Mouse (Mus musculus) left cerebral cortex, adult 9 months (tissue): ENCODE measurements around the gene Tmem238l.
A peak's percentile ranks its signal among the peaks of the same experiment; 100 is the strongest.

Experiments
- DNase-seq, 2 experiments: peaks; one replicate each; pipeline ENCODE4 v3.0.0; 2022; ENCODE audit warnings: low spot score in 2 of 2

The Tmem238l gene

GRCm38 (mm10) chr11:66975606-66976330 is 19.3 kb downstream of the Tmem238l start:
- no peak for DNase-seq

- no peak for DNase-seq
Observed at GRCm38 (mm10) chr11:66981336-66982115, 25.1 kb downstream of the Tmem238l start.

GRCm38 (mm10) chr11:66982794-66983193 is 26.4 kb downstream of the Tmem238l start:
- no peak for DNase-seq

- no peak for DNase-seq
Observed at GRCm38 (mm10) chr11:66983422-66984164, 27.2 kb downstream of the Tmem238l start.

GRCm38 (mm10) chr11:66984165-66985135 is 28.0 kb downstream of the Tmem238l start:
- peak in 1 of 2 experiments; percentile 78 for DNase-seq

GRCm38 (mm10) chr11:66985136-66985702 is 28.8 kb downstream of the Tmem238l start:
- no peak for DNase-seq

GRCm38 (mm10) chr11:66992150-66992549 is 35.7 kb downstream of the Tmem238l start:
- no peak for DNase-seq

GRCm38 (mm10) chr11:66993674-66994073 is 37.2 kb downstream of the Tmem238l start:
- DNase-seq = no peak

- DNase-seq = no peak
Observed at GRCm38 (mm10) chr11:66996446-66996845, 40.0 kb downstream of the Tmem238l start.

- DNase-seq = peak in 1 of 2 experiments; percentile 32
Observed at GRCm38 (mm10) chr11:66998467-66999403, 42.3 kb downstream of the Tmem238l start.

- no peak for DNase-seq
Observed at GRCm38 (mm10) chr11:67000671-67001070, 44.2 kb downstream of the Tmem238l start.

- no peak for DNase-seq
Observed at GRCm38 (mm10) chr11:67001717-67002116, 45.3 kb downstream of the Tmem238l start.

GRCm38 (mm10) chr11:67002911-67003310 is 46.5 kb downstream of the Tmem238l start:
- DNase-seq = no peak

- DNase-seq = no peak
Observed at GRCm38 (mm10) chr11:67007961-67008360, 51.5 kb downstream of the Tmem238l start.

GRCm38 (mm10) chr11:67008528-67008927 is 52.1 kb downstream of the Tmem238l start:
- DNase-seq = no peak

GRCm38 (mm10) chr11:67010430-67010829 is 54.0 kb downstream of the Tmem238l start:
- no peak for DNase-seq

GRCm38 (mm10) chr11:67011635-67012034 is 55.2 kb downstream of the Tmem238l start:
- DNase-seq = no peak
